Mouse (Mus musculus) embryonic facial prominence, embryonic 11.5 days (tissue): ENCODE results near the gene Phex. TPM values are rescaled to one million over a fixed set of nuclear protein-coding genes. Genes with fewer than 3 reads are reported as not detected.
A peak's percentile ranks its signal among the peaks of the same experiment; 100 is the strongest.

ENCODE experiments used
- ATAC-seq: fragments of 200-750 bp; cut with Nextera tagmentation; replicated peaks from 2 replicates; pipeline ENCODE4 v1.8.0; 2017; ENCODE audit warnings: low read depth; ENCODE audit not compliant: insufficient number of reproducible peaks, low FRiP score, low TSS enrichment
- DNase-seq: peaks from one replicate; pipeline ENCODE4 v3.0.0-alpha.2; 2015; ENCODE audit warnings: low spot score
- H3K27ac ChIP-seq: fragments of 300-500 bp; sonication (generic); replicated peaks from 2 replicates; pipeline ENCODE4 v1.5.1; 2014; ENCODE audit warnings: mild to moderate bottlenecking, low read depth, low read length, control low read depth
- H3K27me3 ChIP-seq: fragments of 300-500 bp; sonication (generic); 2 replicates; pipeline ENCODE4 v1.6.1; 2014; ENCODE audit warnings: mild to moderate bottlenecking, low read length, moderate library complexity, mixed read lengths; ENCODE audit not compliant: control insufficient read depth, insufficient read depth
- H3K36me3 ChIP-seq: fragments of 300-500 bp; sonication (generic); replicated peaks from 2 replicates; pipeline ENCODE4 v1.6.1; 2014; ENCODE audit warnings: low read depth, mild to moderate bottlenecking, low read length, moderate library complexity, mixed read lengths; ENCODE audit not compliant: control insufficient read depth, insufficient read depth
- H3K4me1 ChIP-seq: fragments of 300-500 bp; sonication (generic); 2 replicates; pipeline ENCODE4 v1.6.1; 2014; ENCODE audit warnings: low read length, mixed read lengths; ENCODE audit not compliant: control insufficient read depth, insufficient read depth
- H3K4me2 ChIP-seq: fragments of 300-500 bp; sonication (generic); 2 replicates; pipeline ENCODE4 v1.6.1; 2014; ENCODE audit warnings: low read depth, mild to moderate bottlenecking, control low read depth, low read length, moderate library complexity
- H3K4me3 ChIP-seq: fragments of 300-500 bp; sonication (generic); 2 replicates; pipeline ENCODE4 v1.5.1; 2014; ENCODE audit warnings: low read depth, low read length, control low read depth
- H3K9ac ChIP-seq: fragments of 300-500 bp; sonication (generic); replicated peaks from 2 replicates; pipeline ENCODE4 v1.6.1; 2014; ENCODE audit warnings: mild to moderate bottlenecking, control low read depth, low read length
- H3K9me3 ChIP-seq: fragments of 300-500 bp; sonication (generic); replicated peaks from 2 replicates; pipeline ENCODE4 v1.6.1; 2016; ENCODE audit warnings: mild to moderate bottlenecking, low read length, inconsistent platforms, mixed read lengths; ENCODE audit not compliant: control insufficient read depth
- WGBS: fragments of 180-500 bp; shearing (Covaris S2); extraction: QIAGEN DNeasy Blood & Tissue Kit; methylation state at CpG from one replicate; pipeline ENCODE4 v1.1.7; 2014; 5-methylcytosine and 5-hydroxymethylcytosine counted together
- polyA plus RNA-seq: library from polyadenylated mRNA; unstranded; fragments of >200 nt; fragmentation: Nextera tagmentation; extraction: Ambion mirVana; gene quantifications from 2 replicates; pipeline ENCODE4 v1.2.1, GENCODE M21; 2014

The Phex gene
- polyA plus RNA-seq, 1 experiment from 2014 or later: 0.76 TPM

GRCm38 (mm10) chrX:157269726-157270305, 145.3 kb downstream of the Phex start:
- no peaks in the 10 kb centered on the region for H3K36me3 ChIP-seq
- no peak overlapping the region for H3K4me3 ChIP-seq
- no peak overlapping the region for H3K4me2 ChIP-seq
- H3K9me3 ChIP-seq: no peaks in the 10 kb centered on the region
- DNase-seq (no peak), ATAC-seq (no peak)
- H3K27ac ChIP-seq: no peak overlapping the region
- no peaks in the 10 kb centered on the region for H3K4me1 ChIP-seq
- H3K27me3 ChIP-seq: no peaks in the 10 kb centered on the region
- WGBS: 61% methylated on average over 5 of the region's 5 CpGs
- H3K9ac ChIP-seq: no peak overlapping the region

- WGBS: 79% methylated on average over 1 of the region's 1 CpGs
- no peaks in the 10 kb centered on the region for H3K36me3 ChIP-seq
- H3K27ac ChIP-seq: no peak overlapping the region
- DNase-seq (no peak), ATAC-seq (no peak)
- H3K4me3 ChIP-seq: no peak overlapping the region
- H3K9me3 ChIP-seq: no peaks in the 10 kb centered on the region
- no peaks in the 10 kb centered on the region for H3K4me1 ChIP-seq
- H3K4me2 ChIP-seq: no peak overlapping the region
- H3K27me3 ChIP-seq: no peaks in the 10 kb centered on the region
- no peak overlapping the region for H3K9ac ChIP-seq
These were observed 147.0 kb downstream of the Phex start for GRCm38 (mm10) chrX:157268141-157268540.

GRCm38 (mm10) chrX:157202736-157203135, 212.4 kb downstream of the Phex start:
- no peaks in the 10 kb centered on the region for H3K27me3 ChIP-seq
- DNase-seq (no peak), ATAC-seq (no peak)
- no peaks in the 10 kb centered on the region for H3K9me3 ChIP-seq
- WGBS: 79% methylated on average over 1 of the region's 1 CpGs
- no peaks in the 10 kb centered on the region for H3K4me1 ChIP-seq
- H3K4me3 ChIP-seq: no peak overlapping the region
- no peaks in the 10 kb centered on the region for H3K36me3 ChIP-seq
- H3K4me2 ChIP-seq: no peak overlapping the region
- no peak overlapping the region for H3K27ac ChIP-seq
- H3K9ac ChIP-seq: no peak overlapping the region

GRCm38 (mm10) chrX:157184167-157184566, 230.9 kb downstream of the Phex start:
- Histone ChIP-seq H3K27ac (no peak overlapping the region), H3K4me3 (no peak overlapping the region), H3K27me3 (no peaks in the 10 kb centered on the region), H3K4me2 (no peak overlapping the region), H3K36me3 (no peaks in the 10 kb centered on the region), H3K9me3 (no peaks in the 10 kb centered on the region), H3K9ac (no peak overlapping the region), H3K4me1 (no peaks in the 10 kb centered on the region)
- no peak for DNase-seq
- ATAC-seq: no peak
- WGBS: 86% methylated on average over 4 of the region's 4 CpGs

GRCm38 (mm10) chrX:157180845-157181244, 234.3 kb downstream of the Phex start:
- Histone ChIP-seq H3K27ac (no peak overlapping the region), H3K36me3 (no peaks in the 10 kb centered on the region), H3K4me3 (no peak overlapping the region), H3K9ac (no peak overlapping the region), H3K4me2 (no peak overlapping the region), H3K4me1 (no peaks in the 10 kb centered on the region), H3K27me3 (no peaks in the 10 kb centered on the region), H3K9me3 (no peaks in the 10 kb centered on the region)
- DNase-seq (no peak), ATAC-seq (no peak)
- 95% methylated on average over 1 of the region's 1 CpGs for WGBS

GRCm38 (mm10) chrX:157164142-157164541, 251.0 kb downstream of the Phex start:
- WGBS: 32% methylated on average over 3 of the region's 3 CpGs
- no peak overlapping the region for H3K4me2 ChIP-seq

GRCm38 (mm10) chrX:157163394-157163793, 251.7 kb downstream of the Phex start:
- H3K4me2 ChIP-seq: no peak overlapping the region

More at GRCm38 (mm10) chrX:157164142-157164541, 251.0 kb downstream of the Phex start:
- Histone ChIP-seq H3K36me3 (no peaks in the 10 kb centered on the region), H3K27me3 (no peaks in the 10 kb centered on the region), H3K9ac (no peak overlapping the region), H3K4me1 (no peaks in the 10 kb centered on the region), H3K27ac (no peak overlapping the region), H3K4me3 (no peak overlapping the region), H3K9me3 (no peaks in the 10 kb centered on the region)
- ATAC-seq: no peak
- peak; percentile 56 for DNase-seq

GRCm38 (mm10) chrX:157144675-157145074, 270.4 kb downstream of the Phex start:
- no peaks in the 10 kb centered on the region for H3K9me3 ChIP-seq
- no peak overlapping the region for H3K4me2 ChIP-seq
- no peaks in the 10 kb centered on the region for H3K4me1 ChIP-seq
- DNase-seq (no peak), ATAC-seq (no peak)
- H3K36me3 ChIP-seq: no peaks in the 10 kb centered on the region
- no peak overlapping the region for H3K9ac ChIP-seq
- no peaks in the 10 kb centered on the region for H3K27me3 ChIP-seq
- H3K27ac ChIP-seq: no peak overlapping the region
- no peak overlapping the region for H3K4me3 ChIP-seq

More at GRCm38 (mm10) chrX:157163394-157163793, 251.7 kb downstream of the Phex start:
- H3K9me3 ChIP-seq: no peaks in the 10 kb centered on the region
- H3K36me3 ChIP-seq: no peaks in the 10 kb centered on the region
- no peak overlapping the region for H3K9ac ChIP-seq
- no peak overlapping the region for H3K27ac ChIP-seq
- H3K4me3 ChIP-seq: no peak overlapping the region
- 63% methylated on average over 2 of the region's 2 CpGs for WGBS
- H3K27me3 ChIP-seq: no peaks in the 10 kb centered on the region
- ATAC-seq (no peak), DNase-seq (no peak)
- no peaks in the 10 kb centered on the region for H3K4me1 ChIP-seq
